Mouse (Mus musculus): ENCODE data around the gene Gm17606.

GRCm38 (mm10) chr14:54640946-54641304 is at the start of gene Gm17606:
- TF ChIP-seq POLR2A (IDR thresholded peaks at IDR 0.05; ENCODE audit: low read depth, low read length) (no peak), CTCF (conservative IDR thresholded peaks at IDR 0.05 in 1 of 2, IDR thresholded peaks at IDR 0.05 in 1 of 2; ENCODE audit: low read depth in 2 of 2, low read length in 2 of 2) (no peak), USF1 (IDR thresholded peaks at IDR 0.05; ENCODE audit: low read depth, low read length) (no peak), KAT2A (IDR thresholded peaks at IDR 0.05; ENCODE audit: insufficient replicate concordance, low read length) (no peak), MXI1 (IDR thresholded peaks at IDR 0.05; ENCODE audit: low read depth, low read length) (no peak), TCF12 (IDR thresholded peaks at IDR 0.05; ENCODE audit: low read depth, low read length) (no peak), UBTF (IDR thresholded peaks at IDR 0.05; ENCODE audit: low read depth, low read length) (no peak), POLR2AphosphoS2 (IDR thresholded peaks at IDR 0.05; ENCODE audit: low read depth, low read length) (no peak), NRF1 (IDR thresholded peaks at IDR 0.05; ENCODE audit: low read depth, low read length) (no peak), MAZ (IDR thresholded peaks at IDR 0.05; ENCODE audit: low read depth, low read length) (no peak), JUND (conservative IDR thresholded peaks at IDR 0.05; ENCODE audit: low read depth, low read length) (no peak), BHLHE40 (IDR thresholded peaks at IDR 0.05; ENCODE audit: low read depth, low read length) (no peak)

Data from CH12.LX (cell line).